In genomic region chr2:174118141-174118540, GRCm38 (mm10) we compare ENCODE assay signal across 12 mouse cellular contexts. TPM values are rescaled to one million over a fixed set of nuclear protein-coding genes. Genes with fewer than 3 reads are reported as not detected.
DNase-seq lines count a peak whose midpoint lies in the region; ATAC-seq lines count a peak whose summit lies in the region.
"Had no signal": no experiment of that assay in that cellular context is flagged by ENCODE, and none has a peak within 500 bp of the region (broad histone marks: within the 10 kb centered on the region; RNA-seq: fewer than 3 reads in every experiment).

No protein-coding gene starts in this region.

- H3K4me2 ChIP-seq in embryonic facial prominence, embryonic 11.5 days (ENCODE audit: low read depth, low read length), result no peak overlapping the region
- no peak overlapping the region for H3K4me2 ChIP-seq in hindbrain, embryonic 15.5 days
- H3K4me2 ChIP-seq in neural tube, embryonic 11.5 days (ENCODE audit: low read depth), result no peak overlapping the region
- H3K4me2 ChIP-seq: embryonic facial prominence, embryonic 13.5 days had no signal

- no peak overlapping the region for H3K9ac ChIP-seq in embryonic facial prominence, embryonic 11.5 days (replicated peaks; ENCODE audit: low read length)
- no peak overlapping the region for H3K9ac ChIP-seq in hindbrain, embryonic 15.5 days
- H3K9ac ChIP-seq in neural tube, embryonic 11.5 days (ENCODE audit: low read length), result no peak overlapping the region
- H3K9ac ChIP-seq: embryonic facial prominence, embryonic 13.5 days had no signal

- H3K4me1 ChIP-seq in embryonic facial prominence, embryonic 11.5 days (ENCODE audit: control insufficient read depth, insufficient read depth, low read length), result no peaks in the 10 kb centered on the region
- H3K4me1 ChIP-seq in hindbrain, embryonic 15.5 days (replicated peaks), result no peaks in the 10 kb centered on the region; the same call in 1 of the 2 replicates
- 0 out of 2 replicates have a peak, but pooled peaks cover 3% of the 10 kb centered on the region for H3K4me1 ChIP-seq in neural tube, embryonic 11.5 days (ENCODE audit: control insufficient read depth, insufficient read depth, low read length)

- WGBS in embryonic facial prominence, embryonic 11.5 days, result 49% methylated on average over 11 of the region's 11 CpGs
- WGBS in hindbrain, embryonic 15.5 days, result 35% methylated on average over 11 of the region's 11 CpGs
- 54% methylated on average over 11 of the region's 11 CpGs for WGBS in neural tube, embryonic 11.5 days

- H3K4me3 ChIP-seq in embryonic facial prominence, embryonic 11.5 days (ENCODE audit: low read depth, low read length), result no peak overlapping the region
- H3K4me3 ChIP-seq in hindbrain, embryonic 15.5 days, result no peak overlapping the region
- no peak overlapping the region for H3K4me3 ChIP-seq in neural tube, embryonic 11.5 days (ENCODE audit: low read depth, low read length)
- H3K4me3 ChIP-seq: embryonic facial prominence, embryonic 13.5 days; gastrocnemius, adult 2 months had no signal

- no peaks in the 10 kb centered on the region for H3K9me3 ChIP-seq in embryonic facial prominence, embryonic 11.5 days (replicated peaks; ENCODE audit: control insufficient read depth, low read length)
- no peaks in the 10 kb centered on the region for H3K9me3 ChIP-seq in hindbrain, embryonic 15.5 days
- H3K9me3 ChIP-seq in neural tube, embryonic 11.5 days (ENCODE audit: control insufficient read depth, low read length), result no peaks in the 10 kb centered on the region
- H3K9me3 ChIP-seq: embryonic facial prominence, embryonic 13.5 days had no signal

- H3K27ac ChIP-seq in embryonic facial prominence, embryonic 11.5 days (replicated peaks; ENCODE audit: low read depth, low read length), result no peak overlapping the region
- no peak overlapping the region for H3K27ac ChIP-seq in hindbrain, embryonic 15.5 days (replicated peaks)
- no peak overlapping the region for H3K27ac ChIP-seq in neural tube, embryonic 11.5 days (ENCODE audit: low read depth, low read length)
- H3K27ac ChIP-seq: embryonic facial prominence, embryonic 13.5 days; gastrocnemius, adult 2 months had no signal

- DNase-seq in heart, adult 11 months, result peak; percentile 66
- no peak for DNase-seq in heart, postnatal 4 days
- DNase-seq in embryonic facial prominence, embryonic 11.5 days (ENCODE audit: low spot score), result peak; percentile 56
- DNase-seq in neural tube, embryonic 11.5 days (ENCODE audit: low spot score), result peak; percentile 62
- DNase-seq: cerebellum, adult 11 months; gastrocnemius, adult 2 months; kidney, adult 2 months had no signal

- no peaks in the 10 kb centered on the region for H3K27me3 ChIP-seq in embryonic facial prominence, embryonic 11.5 days (ENCODE audit: control insufficient read depth, insufficient read depth, low read length)
- no peaks in the 10 kb centered on the region for H3K27me3 ChIP-seq in hindbrain, embryonic 15.5 days
- H3K27me3 ChIP-seq in neural tube, embryonic 11.5 days (ENCODE audit: control insufficient read depth, insufficient read depth, low read length), result no peaks in the 10 kb centered on the region
- H3K27me3 ChIP-seq: embryonic facial prominence, embryonic 13.5 days had no signal

- ATAC-seq in embryonic facial prominence, embryonic 11.5 days (replicated peaks; ENCODE audit: insufficient number of reproducible peaks, low FRiP score, low TSS enrichment, low read depth), result no peak
- ATAC-seq in hindbrain, embryonic 15.5 days (ENCODE audit: low FRiP score, low read depth), result peak; percentile 63
- ATAC-seq in neural tube, embryonic 11.5 days (ENCODE audit: insufficient read depth, low FRiP score, low TSS enrichment), result peak; percentile 50; the same call in 1 of the 2 replicates
- no peak for ATAC-seq in activated CD4-positive, CD25-positive, alpha-beta regulatory T cell, adult 4 months
- no peak for ATAC-seq in inflammation-experienced regulatory T-cells, adult 6 months
- ATAC-seq in erythroblast, adult 5-6 weeks (replicated peaks; ENCODE audit: low FRiP score, poor library complexity, severe bottlenecking), result no peak

- no peaks in the 10 kb centered on the region; the same call in 1 of the 2 replicates for H3K36me3 ChIP-seq in embryonic facial prominence, embryonic 11.5 days (replicated peaks; ENCODE audit: control insufficient read depth, insufficient read depth, low read depth, low read length)
- no peaks in the 10 kb centered on the region for H3K36me3 ChIP-seq in hindbrain, embryonic 15.5 days
- H3K36me3 ChIP-seq in neural tube, embryonic 11.5 days (ENCODE audit: control insufficient read depth, insufficient read depth, low read length), result peaks cover 4% of the 10 kb centered on the region; the same call in 1 of the 2 replicates

RNA-seq across cellular contexts. Expression of gene Npepl1, which starts 8.0 kb away (rescaled TPM):
- total RNA-seq in heart, postnatal 4 days (2021), result 10 to 100 TPM; 64.1 to 65.0 TPM
- 31.3 and 32.9 TPM in 2 replicates for polyA plus RNA-seq in embryonic facial prominence, embryonic 11.5 days (2014; fragmentation: Nextera tagmentation; extraction: Ambion mirVana)
- polyA plus RNA-seq in hindbrain, embryonic 15.5 days (2015; fragmentation: Nextera tagmentation; extraction: Ambion mirVana), result 17.2 and 18.6 TPM in 2 replicates
- 43.2 and 44.1 TPM in 2 replicates for polyA plus RNA-seq in neural tube, embryonic 11.5 days (2014; fragmentation: Nextera tagmentation; extraction: Ambion mirVana)
- 10 to 100 TPM; 18.9 to 20.9 TPM for polyA plus RNA-seq in activated CD4-positive, CD25-positive, alpha-beta regulatory T cell, adult 4 months (2017; shearing (Covaris generic))
- 10 to 100 TPM; 18.6 to 29.0 (median 24.8) TPM for polyA plus RNA-seq in inflammation-experienced regulatory T-cells, adult 6 months (2017; shearing (Covaris generic))
- 4.6 and 11.0 TPM in 2 replicates for total RNA-seq in erythroblast, adult 5-6 weeks (2015; ENCODE audit: low replicate concordance)
- total RNA-seq in erythroblast, adult 5-6 weeks (2017; ENCODE audit: low replicate concordance), result 2.0 and 4.3 TPM in 2 replicates

RNA-seq across cellular contexts. Expression of gene Stx16, which starts 42.0 kb away (rescaled TPM):
- 10 to 100 TPM; 37.5 to 38.3 TPM for total RNA-seq in heart, postnatal 4 days (2021)
- 6.7 and 7.8 TPM in 2 replicates for polyA plus RNA-seq in embryonic facial prominence, embryonic 11.5 days (2014; fragmentation: Nextera tagmentation; extraction: Ambion mirVana)
- 10.7 and 12.2 TPM in 2 replicates for polyA plus RNA-seq in hindbrain, embryonic 15.5 days (2015; fragmentation: Nextera tagmentation; extraction: Ambion mirVana)
- 8.4 and 9.8 TPM in 2 replicates for polyA plus RNA-seq in neural tube, embryonic 11.5 days (2014; fragmentation: Nextera tagmentation; extraction: Ambion mirVana)
- 10 to 100 TPM; 14.1 to 16.0 TPM for polyA plus RNA-seq in activated CD4-positive, CD25-positive, alpha-beta regulatory T cell, adult 4 months (2017; shearing (Covaris generic))
- polyA plus RNA-seq in inflammation-experienced regulatory T-cells, adult 6 months (2017; shearing (Covaris generic)), result 10 to 100 TPM; 11.3 to 22.3 (median 19.4) TPM
- total RNA-seq in erythroblast, adult 5-6 weeks (2015; ENCODE audit: low replicate concordance), result 2.1 and 6.1 TPM in 2 replicates
- total RNA-seq in erythroblast, adult 5-6 weeks (2017; ENCODE audit: low replicate concordance), result 7.1 and 8.5 TPM in 2 replicates

Comparison
In these comparisons a context has a peak if more than half of its experiments do, and no peak if none do; other contexts are left out.
1. ATAC-seq: peak in hindbrain, embryonic 15.5 days (single experiment) and neural tube, embryonic 11.5 days (single experiment); none in embryonic facial prominence, embryonic 11.5 days (single experiment), activated CD4-positive, CD25-positive, alpha-beta regulatory T cell, adult 4 months (single experiment), inflammation-experienced regulatory T-cells, adult 6 months (single experiment) and erythroblast, adult 5-6 weeks (single experiment).